Mouse (Mus musculus) forebrain, embryonic 12.5 days (tissue): ENCODE measurements around the gene Gtf2a2. TPM values are rescaled to one million over a fixed set of nuclear protein-coding genes. Genes with fewer than 3 reads are reported as not detected.

ENCODE experiments used
- ATAC-seq: fragments of 200-750 bp; cut with Nextera tagmentation; 2 replicates; pipeline ENCODE4 v1.8.0; 2017; ENCODE audit warnings: moderate TSS enrichment; ENCODE audit not compliant: low FRiP score
- H3K27ac ChIP-seq: fragments of 300-500 bp; sonication (generic); 2 replicates; pipeline ENCODE4 v1.5.1; 2016; ENCODE audit warnings: mild to moderate bottlenecking
- H3K27me3 ChIP-seq: fragments of 300-500 bp; sonication (generic); 2 replicates; pipeline ENCODE4 v1.6.1; 2016; ENCODE audit warnings: mild to moderate bottlenecking
- H3K36me3 ChIP-seq: fragments of 300-500 bp; sonication (generic); replicated peaks from 2 replicates; pipeline ENCODE4 v1.6.1; 2016; ENCODE audit warnings: mild to moderate bottlenecking
- H3K4me1 ChIP-seq: fragments of 300-500 bp; sonication (generic); 2 replicates; pipeline ENCODE4 v1.6.1; 2016
- H3K4me2 ChIP-seq: fragments of 300-500 bp; sonication (generic); 2 replicates; pipeline ENCODE4 v1.6.1; 2016; ENCODE audit warnings: mild to moderate bottlenecking, moderate library complexity
- H3K4me3 ChIP-seq: fragments of 300-500 bp; sonication (generic); replicated peaks from 2 replicates; pipeline ENCODE4 v1.5.1; 2016; ENCODE audit warnings: mild to moderate bottlenecking
- H3K9ac ChIP-seq: fragments of 300-500 bp; sonication (generic); 2 replicates; pipeline ENCODE4 v1.6.1; 2016; ENCODE audit warnings: mild to moderate bottlenecking
- H3K9me3 ChIP-seq: fragments of 300-500 bp; sonication (generic); 2 replicates; pipeline ENCODE4 v1.6.1; 2016
- WGBS: fragments of 180-500 bp; shearing (Covaris S2); methylation state at CpG from one replicate; pipeline ENCODE4 v1.1.7; 2016; 5-methylcytosine and 5-hydroxymethylcytosine counted together
- polyA plus RNA-seq: library from polyadenylated mRNA; unstranded; fragments of >200 nt; fragmentation: Nextera tagmentation; extraction: Ambion mirVana; gene quantifications from 2 replicates; pipeline ENCODE4 v1.2.1, GENCODE M21; 2016

Gtf2a2 gene
- 203 and 211 TPM in 2 replicates for polyA plus RNA-seq

DNA sequence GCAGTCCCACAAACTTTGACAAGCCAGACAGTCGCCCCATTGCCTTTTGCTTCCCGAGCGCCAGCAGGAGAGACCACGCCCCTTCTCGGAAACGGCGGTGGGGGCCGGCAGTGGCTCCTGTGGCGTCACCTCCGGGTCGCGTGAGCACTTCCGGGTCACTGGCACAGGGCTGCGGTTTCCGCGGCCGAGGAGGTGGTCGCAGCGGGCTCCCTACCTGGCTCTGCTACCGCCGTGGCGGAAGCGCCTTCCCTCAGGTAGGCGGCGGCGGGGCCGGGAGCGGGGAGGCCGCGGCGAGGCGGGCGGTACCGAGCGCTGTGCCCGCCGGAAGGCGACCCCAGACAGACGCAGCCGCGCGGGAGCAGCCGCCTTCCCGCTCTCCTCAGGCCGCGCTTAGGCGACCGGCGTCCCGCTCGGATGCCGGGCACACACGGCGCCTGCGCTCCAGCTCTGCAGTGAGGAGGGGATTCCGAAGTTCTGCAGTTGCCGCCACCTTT, at the start of gene Gtf2a2:
Gtf2a2 (plus strand) TSS at position 143 of the 494 bp plus-strand sequence.
- H3K36me3 ChIP-seq: peaks cover 32% of the 10 kb centered on the region
- ATAC-seq: peak; percentile 98

DNA sequence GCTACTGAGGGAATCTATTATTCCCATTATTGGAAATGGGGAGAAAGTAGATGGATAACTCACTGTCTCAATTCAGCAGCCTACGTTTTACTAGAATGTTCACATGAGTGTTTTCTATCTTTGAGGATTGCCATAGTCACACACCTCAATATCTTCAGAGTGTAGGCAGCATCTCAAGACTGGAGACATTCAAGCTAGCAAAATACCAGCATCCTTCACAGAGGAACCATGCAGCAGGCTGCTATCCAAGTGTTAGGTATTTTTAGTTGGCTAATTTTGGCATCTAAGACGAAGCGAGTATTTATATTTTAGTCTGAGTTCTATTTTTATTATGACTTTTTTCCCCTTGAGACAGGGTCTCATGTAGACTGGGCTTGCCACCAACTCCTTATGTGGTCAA, 48.0 kb upstream of the Gtf2a2 start:
- 88% methylated on average over 3 of the region's 3 CpGs for WGBS
- H3K36me3 ChIP-seq: no peaks in the 10 kb centered on the region
- H3K27me3 ChIP-seq: no peaks in the 10 kb centered on the region
- no peak overlapping the region for H3K4me2 ChIP-seq
- H3K27ac ChIP-seq: no peak overlapping the region
- ATAC-seq: no peak
- no peaks in the 10 kb centered on the region for H3K9me3 ChIP-seq
- no peak overlapping the region for H3K4me3 ChIP-seq
- no peaks in the 10 kb centered on the region for H3K4me1 ChIP-seq
- no peak overlapping the region for H3K9ac ChIP-seq

More for the DNA sequence above, at the start of gene Gtf2a2:
- Histone ChIP-seq H3K4me2 (peak within 1 kb of the TSS; percentile 83), H3K27ac (peak within 1 kb of the TSS; percentile 93), H3K27me3 (no peaks in the 10 kb centered on the region), H3K9ac (peak within 1 kb of the TSS; percentile 89), H3K4me3 (peak within 1 kb of the TSS; percentile 90), H3K4me1 (peaks cover 16% of the 10 kb centered on the region), H3K9me3 (no peaks in the 10 kb centered on the region)
- WGBS: under 1% methylated on average over 46 of the region's 57 CpGs

DNA sequence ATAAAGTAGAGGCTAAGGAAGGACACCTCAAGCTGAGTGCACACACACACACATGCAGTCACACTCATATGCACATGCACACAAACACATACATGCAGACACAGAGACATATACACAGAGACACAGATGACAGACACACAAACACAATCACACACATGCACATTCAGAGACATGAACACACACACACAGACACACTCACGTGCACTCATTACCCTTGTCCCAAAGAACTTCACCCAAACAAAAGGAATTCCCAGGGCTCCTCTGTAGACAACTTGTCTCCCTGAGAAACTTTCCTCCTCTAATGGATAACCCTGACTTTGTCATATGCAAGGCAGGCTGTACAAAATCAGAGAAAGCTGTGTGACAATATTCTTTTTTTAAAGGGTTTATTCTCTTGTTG, 26.8 kb upstream of the Gtf2a2 start:
- H3K27ac ChIP-seq: no peak overlapping the region
- no peak overlapping the region for H3K4me3 ChIP-seq
- no peaks in the 10 kb centered on the region for H3K27me3 ChIP-seq
- H3K36me3 ChIP-seq: no peaks in the 10 kb centered on the region
- no peak overlapping the region for H3K4me2 ChIP-seq
- 59% methylated on average over 1 of the region's 1 CpGs for WGBS
- H3K9ac ChIP-seq: no peak overlapping the region
- ATAC-seq: no peak
- no peaks in the 10 kb centered on the region for H3K9me3 ChIP-seq
- peaks cover 6% of the 10 kb centered on the region for H3K4me1 ChIP-seq

DNA sequence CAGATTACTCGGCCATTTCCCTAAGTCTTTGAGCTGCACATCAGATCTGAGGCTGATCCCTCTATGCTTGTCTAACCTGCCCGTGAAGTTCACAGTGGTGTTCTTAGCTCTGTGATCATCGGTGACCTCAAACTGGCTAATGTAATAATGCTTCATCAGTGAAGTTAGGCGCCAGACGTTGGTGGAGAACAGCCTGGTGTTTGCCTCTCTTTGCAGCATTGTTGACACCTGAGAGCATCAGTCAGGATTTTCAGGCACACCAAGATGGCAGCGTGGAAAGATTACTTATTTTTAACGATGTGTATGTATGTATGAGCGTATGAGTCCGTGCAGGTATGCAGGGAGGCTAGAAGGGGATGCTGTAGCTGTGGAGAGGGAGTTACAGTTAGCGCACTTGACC, 26.3 kb upstream of the Gtf2a2 start:
- Histone ChIP-seq H3K4me2 (no peak overlapping the region), H3K9me3 (no peaks in the 10 kb centered on the region), H3K36me3 (no peaks in the 10 kb centered on the region), H3K27me3 (no peaks in the 10 kb centered on the region), H3K27ac (no peak overlapping the region), H3K4me3 (no peak overlapping the region), H3K4me1 (peaks cover 12% of the 10 kb centered on the region), H3K9ac (no peak overlapping the region)
- 84% methylated on average over 10 of the region's 10 CpGs for WGBS
- no peak for ATAC-seq

DNA sequence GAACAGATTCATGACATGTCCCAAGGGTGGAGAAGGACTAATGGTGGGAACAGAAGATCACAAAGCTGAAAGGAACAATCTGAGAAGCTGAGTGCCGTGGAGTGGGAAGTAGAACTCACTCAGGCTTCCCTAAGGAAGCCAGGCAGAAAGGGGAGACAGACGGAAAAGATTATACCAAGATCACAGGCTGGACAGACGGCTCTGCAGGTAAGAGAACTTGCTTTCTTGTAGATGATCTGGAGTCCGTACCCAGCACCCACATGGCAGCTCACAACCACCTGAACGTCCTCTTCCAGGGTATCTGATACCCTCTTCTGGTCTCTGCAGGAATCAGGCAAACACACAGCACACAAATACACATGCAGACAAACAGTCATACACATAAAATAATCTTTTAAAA, 25.8 kb upstream of the Gtf2a2 start:
- Histone ChIP-seq H3K9ac (no peak overlapping the region), H3K4me2 (no peak overlapping the region), H3K27ac (no peak overlapping the region), H3K4me1 (peaks cover 17% of the 10 kb centered on the region), H3K9me3 (no peaks in the 10 kb centered on the region), H3K4me3 (no peak overlapping the region), H3K36me3 (no peaks in the 10 kb centered on the region), H3K27me3 (no peaks in the 10 kb centered on the region)
- 85% methylated on average over 5 of the region's 5 CpGs for WGBS
- ATAC-seq: no peak

DNA sequence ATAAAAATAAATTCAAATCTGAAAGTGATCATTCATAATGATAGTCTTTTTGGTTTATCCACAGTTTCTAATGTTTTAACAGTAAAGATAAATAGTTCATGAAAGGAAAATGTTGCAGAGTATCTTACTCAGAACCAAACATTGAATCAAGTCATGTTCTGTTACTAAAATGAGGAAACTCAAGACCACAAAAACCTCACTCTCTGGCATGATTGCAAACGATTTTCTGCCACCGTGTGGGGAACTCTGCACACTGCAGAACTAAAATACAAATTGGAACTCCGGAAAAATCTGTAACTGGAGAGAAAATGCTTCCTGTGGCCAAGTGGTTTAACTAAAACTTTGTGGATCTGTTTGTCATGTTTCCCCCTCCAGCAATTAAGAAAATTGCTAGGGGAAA, 24.8 kb upstream of the Gtf2a2 start:
- no peak overlapping the region for H3K27ac ChIP-seq
- no peak overlapping the region for H3K9ac ChIP-seq
- no peak overlapping the region for H3K4me2 ChIP-seq
- H3K36me3 ChIP-seq: peaks cover under 1% of the 10 kb centered on the region; the same call in 1 of the 2 replicates
- no peak for ATAC-seq
- no peaks in the 10 kb centered on the region for H3K27me3 ChIP-seq
- H3K9me3 ChIP-seq: no peaks in the 10 kb centered on the region
- peaks cover 22% of the 10 kb centered on the region for H3K4me1 ChIP-seq
- under 1% methylated on average over 3 of the region's 3 CpGs for WGBS
- no peak overlapping the region for H3K4me3 ChIP-seq

DNA sequence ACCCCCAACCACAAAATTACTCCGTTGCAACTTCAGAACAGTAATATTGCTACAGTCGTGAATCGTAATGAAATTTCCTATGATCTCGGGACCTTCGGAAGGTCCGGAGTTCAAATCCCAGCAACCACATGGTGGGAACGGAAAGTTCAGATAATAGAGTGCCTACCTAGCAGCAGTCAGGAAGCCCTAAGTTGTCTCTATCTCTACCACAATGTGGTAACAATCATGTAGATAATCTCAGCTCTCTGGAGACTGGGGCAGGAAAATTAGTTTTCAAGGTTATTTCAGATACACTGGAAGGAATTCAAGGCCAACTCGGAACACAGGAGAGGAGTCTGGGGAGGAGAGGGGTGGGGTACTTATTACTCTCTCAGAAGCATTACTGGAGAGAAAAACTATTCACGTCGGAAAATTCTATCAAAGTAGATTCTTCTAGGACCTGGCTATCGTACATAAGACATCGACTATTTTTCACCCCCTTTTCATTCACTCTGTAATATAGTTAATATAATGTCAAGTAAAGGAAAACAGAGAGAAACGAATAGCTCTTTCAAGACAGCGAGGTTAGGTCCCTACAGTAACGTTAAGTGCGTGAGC, 23.5 kb upstream of the Gtf2a2 start:
- Histone ChIP-seq H3K4me3 (peak overlapping the region; percentile 98), H3K27ac (peak overlapping the region; percentile 96), H3K36me3 (peaks cover 6% of the 10 kb centered on the region; the same call in 1 of the 2 replicates), H3K4me1 (peaks cover 24% of the 10 kb centered on the region), H3K4me2 (peak overlapping the region; percentile 68), H3K27me3 (no peaks in the 10 kb centered on the region), H3K9me3 (no peaks in the 10 kb centered on the region), H3K9ac (peak overlapping the region; percentile 95; the same call in 1 of the 2 replicates)
- WGBS: 43% methylated on average over 16 of the region's 16 CpGs
- ATAC-seq: no peak

DNA sequence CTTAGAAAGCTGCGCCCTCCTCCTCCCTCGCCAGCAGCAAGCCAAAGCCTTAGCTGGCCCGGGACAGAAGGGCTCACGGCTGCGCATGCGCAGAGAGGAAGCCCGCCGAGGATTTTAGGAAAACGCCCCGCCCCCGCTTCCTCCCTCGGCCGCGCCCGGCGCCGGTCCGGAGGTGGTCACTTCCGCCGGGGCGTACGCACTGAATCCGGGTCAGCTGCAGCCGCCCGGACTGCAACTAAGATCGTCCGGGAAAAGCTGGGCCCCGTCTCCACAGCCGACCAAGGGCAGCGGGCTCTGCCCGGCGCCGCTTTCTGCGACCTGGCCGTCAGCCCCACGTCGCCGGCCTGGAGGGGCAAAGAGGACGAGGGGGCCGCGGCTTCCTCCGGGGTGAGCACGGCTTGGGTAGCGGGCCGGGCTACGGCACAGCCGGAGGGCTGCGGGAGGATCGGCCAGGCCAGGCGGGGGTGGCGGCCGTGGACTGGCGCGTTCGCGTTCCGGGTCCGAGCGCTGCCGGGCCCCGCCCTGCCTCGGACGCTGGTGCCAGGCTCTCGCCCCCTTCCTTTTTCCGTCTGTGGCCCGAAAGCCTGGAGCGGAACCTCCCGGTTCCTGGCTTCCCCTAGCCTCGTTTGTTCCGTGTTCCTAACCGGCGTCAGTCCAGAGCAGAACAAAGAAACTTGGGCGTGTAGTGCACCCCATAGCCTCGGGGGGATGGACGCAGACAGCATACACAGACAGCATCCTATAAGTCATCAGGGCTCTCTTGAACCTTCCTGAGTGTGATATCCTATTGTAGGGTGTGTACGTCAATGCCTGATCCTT, 22.8 kb upstream of the Gtf2a2 start, which contains the start of gene Bnip2:
Bnip2 (plus strand) TSS at position 164 of the 819 bp plus-strand sequence.
- Histone ChIP-seq H3K36me3 (peaks cover 6% of the 10 kb centered on the region; the same call in 1 of the 2 replicates), H3K9me3 (no peaks in the 10 kb centered on the region), H3K9ac (peak within 1 kb of the TSS; percentile 95), H3K4me1 (peaks cover 24% of the 10 kb centered on the region), H3K4me2 (peak within 1 kb of the TSS; percentile 68), H3K27me3 (no peaks in the 10 kb centered on the region), H3K27ac (peak within 1 kb of the TSS; percentile 96), H3K4me3 (peak within 1 kb of the TSS; percentile 98)
- WGBS: 0% methylated on average over 72 of the region's 76 CpGs
- peak; percentile 96 for ATAC-seq

DNA sequence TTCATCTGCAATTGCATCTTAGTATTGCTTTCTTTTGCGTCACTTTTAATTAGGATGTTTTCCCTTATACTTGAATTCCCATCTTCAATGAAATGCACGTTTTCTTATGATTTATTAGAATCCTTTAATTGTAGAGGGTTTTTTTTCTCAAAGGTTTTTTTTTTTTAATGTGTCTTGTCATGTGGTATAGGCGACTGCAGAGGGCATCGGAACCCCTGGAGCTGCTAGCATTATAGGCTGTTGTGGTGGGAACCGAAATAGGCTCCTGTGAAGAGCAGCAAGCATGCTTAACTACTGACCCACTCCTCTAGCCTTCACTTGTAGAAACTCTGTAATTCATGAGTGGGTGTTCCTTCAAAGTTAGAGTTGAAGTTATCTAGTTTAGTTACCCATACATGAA, 22.0 kb upstream of the Gtf2a2 start:
- WGBS: 18% methylated on average over 5 of the region's 5 CpGs
- Histone ChIP-seq H3K27me3 (no peaks in the 10 kb centered on the region), H3K4me3 (peak overlapping the region; percentile 98), H3K36me3 (peaks cover 12% of the 10 kb centered on the region; the same call in 1 of the 2 replicates), H3K9me3 (no peaks in the 10 kb centered on the region), H3K27ac (no peak overlapping the region), H3K4me1 (peaks cover 24% of the 10 kb centered on the region), H3K4me2 (peak overlapping the region; percentile 68), H3K9ac (peak overlapping the region; percentile 95)
- ATAC-seq: no peak

DNA sequence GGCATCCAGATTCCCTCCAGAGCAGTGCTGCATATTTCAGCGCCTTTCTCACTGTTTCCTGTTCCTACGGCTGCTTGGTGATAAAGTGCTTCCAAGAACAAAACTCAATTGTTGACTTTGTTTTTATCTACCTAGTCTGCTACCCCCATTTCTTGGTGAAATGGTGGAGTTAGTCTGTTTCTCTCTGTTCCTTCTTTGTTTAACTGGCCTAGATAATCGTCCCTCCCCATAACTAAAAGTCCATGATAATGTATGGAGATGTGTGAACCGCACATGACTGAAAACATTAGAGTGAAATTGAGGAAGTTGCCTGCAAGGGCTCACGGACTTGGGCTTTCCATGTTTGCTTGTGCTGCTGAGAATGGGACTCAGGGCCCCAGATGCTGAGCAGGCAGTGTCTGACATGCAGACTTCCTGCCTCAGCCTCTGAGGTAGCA, 19.5 kb upstream of the Gtf2a2 start:
- H3K4me2 ChIP-seq: no peak overlapping the region
- H3K27ac ChIP-seq: no peak overlapping the region
- no peak for ATAC-seq
- no peaks in the 10 kb centered on the region for H3K9me3 ChIP-seq
- H3K9ac ChIP-seq: no peak overlapping the region
- no peaks in the 10 kb centered on the region for H3K27me3 ChIP-seq
- peaks cover 24% of the 10 kb centered on the region for H3K4me1 ChIP-seq
- H3K4me3 ChIP-seq: no peak overlapping the region
- 89% methylated on average over 5 of the region's 5 CpGs for WGBS
- H3K36me3 ChIP-seq: peaks cover 31% of the 10 kb centered on the region

DNA sequence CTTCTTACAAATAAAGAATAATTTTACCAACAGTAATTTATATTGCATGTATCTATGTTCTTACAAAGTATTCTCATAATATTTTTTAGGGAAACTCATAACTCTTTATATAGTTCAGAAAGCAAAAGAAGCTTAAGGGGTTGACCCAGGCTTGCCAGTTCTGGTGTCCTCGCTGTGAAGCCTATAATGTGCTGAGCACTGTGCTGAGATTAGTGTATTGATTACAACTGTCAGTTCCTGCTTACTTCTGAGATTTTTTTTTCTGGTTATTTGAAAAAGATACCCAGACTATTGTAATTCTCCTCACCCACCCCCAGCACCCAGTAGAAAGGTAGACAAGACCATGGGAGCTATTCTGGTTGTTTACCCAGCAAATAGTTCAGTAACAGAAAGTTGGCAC, 18.9 kb upstream of the Gtf2a2 start:
- H3K27ac ChIP-seq: no peak overlapping the region
- H3K9me3 ChIP-seq: no peaks in the 10 kb centered on the region
- 95% methylated on average over 1 of the region's 1 CpGs for WGBS
- peaks cover 24% of the 10 kb centered on the region for H3K4me1 ChIP-seq
- no peak for ATAC-seq
- H3K27me3 ChIP-seq: no peaks in the 10 kb centered on the region
- no peak overlapping the region for H3K9ac ChIP-seq
- H3K36me3 ChIP-seq: peaks cover 38% of the 10 kb centered on the region
- no peak overlapping the region for H3K4me3 ChIP-seq
- no peak overlapping the region for H3K4me2 ChIP-seq

DNA sequence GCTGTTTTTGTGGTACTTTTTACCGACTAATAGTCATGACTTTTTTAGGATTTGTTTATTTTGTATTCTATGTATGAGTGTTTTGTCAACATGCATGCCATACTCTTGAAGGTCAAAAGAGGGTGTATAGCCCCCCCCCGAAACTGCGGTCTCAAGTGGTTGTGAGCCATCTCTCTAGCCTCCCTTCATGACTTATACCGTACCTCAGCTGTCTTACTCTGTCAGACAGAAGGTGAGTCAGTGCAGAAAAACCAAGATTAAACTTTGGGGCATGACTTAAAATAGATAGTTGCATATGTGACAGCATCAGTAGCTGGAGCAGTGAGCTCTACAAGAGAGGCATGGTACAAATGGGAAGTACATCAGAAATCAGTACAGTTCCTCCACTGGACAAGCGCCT, 17.8 kb upstream of the Gtf2a2 start:
- H3K36me3 ChIP-seq: peaks cover 48% of the 10 kb centered on the region
- WGBS: 93% methylated on average over 5 of the region's 5 CpGs
- H3K4me2 ChIP-seq: no peak overlapping the region
- H3K27me3 ChIP-seq: no peaks in the 10 kb centered on the region
- no peak overlapping the region for H3K9ac ChIP-seq
- H3K4me1 ChIP-seq: peaks cover 21% of the 10 kb centered on the region
- no peak overlapping the region for H3K4me3 ChIP-seq
- no peak for ATAC-seq
- H3K27ac ChIP-seq: no peak overlapping the region
- no peaks in the 10 kb centered on the region for H3K9me3 ChIP-seq
